Mouse (Mus musculus): Measurements from ENCODE around the gene Ing1. TPM values are rescaled to one million over a fixed set of nuclear protein-coding genes. Genes with fewer than 3 reads are reported as not detected.

Ing1 gene
- polyA plus RNA-seq, 1 experiment from 2014 or later = 12.6 TPM

GRCm38 (mm10) chr8:11602006-11602680 lies 46.8 kb downstream of the Ing1 start:
- no peaks in the 10 kb centered on the region for H3K27me3 ChIP-seq (ENCODE audit: insufficient read depth, low read length)
- H3K4me2 ChIP-seq (ENCODE audit: low read depth, low read length) = no peak overlapping the region
- no peak overlapping the region for H3K4me3 ChIP-seq (ENCODE audit: low read depth, low read length)
- H3K4me1 ChIP-seq (ENCODE audit: insufficient read depth) = no peaks in the 10 kb centered on the region
- TF ChIP-seq CTCF (IDR thresholded peaks at IDR 0.05; ENCODE audit: low read depth) = peak; percentile 92
- no peak for TF ChIP-seq EP300 (IDR thresholded peaks at IDR 0.05; ENCODE audit: low read depth)
- DNase-seq (peak; percentile 75), ATAC-seq (0 out of 2 replicates have a peak, but pooled peaks have one; percentile 25)
- no peaks in the 10 kb centered on the region for H3K9me3 ChIP-seq (ENCODE audit: low read length)
- no peaks in the 10 kb centered on the region for H3K36me3 ChIP-seq (replicated peaks; ENCODE audit: insufficient read depth, low read length)
- WGBS (ENCODE audit: insufficient replicate concordance) = 39% methylated on average over 14 of the region's 14 CpGs
- no peak overlapping the region for H3K9ac ChIP-seq (replicated peaks)
- no peak overlapping the region for H3K27ac ChIP-seq (ENCODE audit: low read depth)

DNA sequence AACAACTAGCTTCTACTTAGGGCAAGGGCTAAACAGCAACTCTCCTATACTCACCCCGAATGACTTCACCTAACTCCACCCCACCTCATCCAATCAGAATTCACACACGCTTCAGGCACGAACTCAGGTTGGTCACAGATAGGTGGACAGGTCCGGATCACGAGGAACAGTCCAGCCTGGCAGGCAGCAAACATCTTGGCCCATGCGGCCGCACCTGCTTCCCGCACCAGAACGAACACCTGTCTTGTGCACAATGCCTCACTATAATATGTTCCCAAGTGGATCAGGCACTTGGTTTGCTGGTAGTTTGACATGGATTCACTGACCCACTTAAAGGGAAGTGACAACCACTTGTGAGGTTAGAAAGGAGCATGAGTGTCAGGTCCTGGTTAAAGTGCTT lies 53.5 kb downstream of the Ing1 start:
- Histone ChIP-seq H3K4me3 (ENCODE audit: low read depth, low read length) (no peak overlapping the region), H3K9me3 (ENCODE audit: low read length) (no peaks in the 10 kb centered on the region), H3K9ac (replicated peaks) (no peak overlapping the region), H3K27me3 (ENCODE audit: insufficient read depth, low read length) (no peaks in the 10 kb centered on the region), H3K4me2 (ENCODE audit: low read depth, low read length) (no peak overlapping the region), H3K27ac (ENCODE audit: low read depth) (no peak overlapping the region), H3K4me1 (ENCODE audit: insufficient read depth) (no peaks in the 10 kb centered on the region), H3K36me3 (replicated peaks; ENCODE audit: insufficient read depth, low read length) (peaks cover 32% of the 10 kb centered on the region)
- WGBS (ENCODE audit: insufficient replicate concordance) = 90% methylated on average over 9 of the region's 9 CpGs
- no peak for ATAC-seq
- no peak for DNase-seq
- no peak for TF ChIP-seq CTCF (IDR thresholded peaks at IDR 0.05; ENCODE audit: low read depth)
- TF ChIP-seq EP300 (IDR thresholded peaks at IDR 0.05; ENCODE audit: low read depth) = no peak

Other genes with a start within 250 kb of the Ing1 start
- gene Col4a2, start 242.8 kb upstream of the Ing1 start, polyA plus RNA-seq (2015; fragmentation: Nextera tagmentation; extraction: Ambion mirVana) = 8.0 and 9.7 TPM in 2 replicates
- 15.8 and 22.6 TPM in 2 replicates for gene Col4a1, start 242.7 kb upstream of the Ing1 start, polyA plus RNA-seq (2015; fragmentation: Nextera tagmentation; extraction: Ambion mirVana)
- 10.7 and 11.1 TPM in 2 replicates for gene Rab20, start 76.9 kb upstream of the Ing1 start, polyA plus RNA-seq (2015; fragmentation: Nextera tagmentation; extraction: Ambion mirVana)
- gene Naxd, start 58.1 kb upstream of the Ing1 start, polyA plus RNA-seq (2015; fragmentation: Nextera tagmentation; extraction: Ambion mirVana) = 46.7 and 47.1 TPM in 2 replicates
- gene Cars2, start 4.8 kb upstream of the Ing1 start, polyA plus RNA-seq (2015; fragmentation: Nextera tagmentation; extraction: Ambion mirVana) = 7.2 and 8.4 TPM in 2 replicates
- 12.1 and 13.0 TPM in 2 replicates for gene Ankrd10, start 80.2 kb downstream of the Ing1 start, polyA plus RNA-seq (2015; fragmentation: Nextera tagmentation; extraction: Ambion mirVana)
- not detected in 2 replicates for gene 1700016D06Rik, start 145.5 kb downstream of the Ing1 start, polyA plus RNA-seq (2015; fragmentation: Nextera tagmentation; extraction: Ambion mirVana)
- gene Arhgef7, start 172.2 kb downstream of the Ing1 start, polyA plus RNA-seq (2015; fragmentation: Nextera tagmentation; extraction: Ambion mirVana) = 7.6 and 9.2 TPM in 2 replicates

All from liver, postnatal 0 days (tissue).